Mouse (Mus musculus) heart, embryonic 11.5 days (tissue): ENCODE data around the gene Cyren. TPM values are rescaled to one million over a fixed set of nuclear protein-coding genes. Genes with fewer than 3 reads are reported as not detected.

Experiments used
- ATAC-seq: fragments of 200-750 bp; cut with Nextera tagmentation; replicated peaks from 2 replicates; pipeline ENCODE4 v1.8.0; 2017; ENCODE audit warnings: moderate library complexity; ENCODE audit not compliant: insufficient number of reproducible peaks, low FRiP score, low TSS enrichment
- H3K27ac ChIP-seq: fragments of 300-500 bp; sonication (generic); 2 replicates; pipeline ENCODE4 v1.5.1; 2014; ENCODE audit warnings: mild to moderate bottlenecking, low read depth, low read length
- H3K27me3 ChIP-seq: fragments of 300-500 bp; sonication (generic); 2 replicates; pipeline ENCODE4 v1.6.1; 2014; ENCODE audit warnings: mild to moderate bottlenecking, low read length, mixed read lengths; ENCODE audit not compliant: control insufficient read depth, insufficient read depth
- H3K36me3 ChIP-seq: fragments of 300-500 bp; sonication (generic); 2 replicates; pipeline ENCODE4 v1.6.1; 2014; ENCODE audit warnings: mild to moderate bottlenecking, low read length, moderate library complexity, mixed read lengths; ENCODE audit not compliant: control insufficient read depth, insufficient read depth
- H3K4me1 ChIP-seq: fragments of 300-500 bp; sonication (generic); 2 replicates; pipeline ENCODE4 v1.6.1; 2014; ENCODE audit warnings: low read length; ENCODE audit not compliant: control insufficient read depth, insufficient read depth
- H3K4me2 ChIP-seq: fragments of 300-500 bp; sonication (generic); 2 replicates; pipeline ENCODE4 v1.6.1; 2014; ENCODE audit warnings: mild to moderate bottlenecking, moderate library complexity
- H3K4me3 ChIP-seq: fragments of 300-500 bp; sonication (generic); 2 replicates; pipeline ENCODE4 v1.5.1; 2014; ENCODE audit warnings: low read depth, low read length
- H3K9ac ChIP-seq: fragments of 300-500 bp; sonication (generic); 2 replicates; pipeline ENCODE4 v1.6.1; 2014; ENCODE audit warnings: mild to moderate bottlenecking, low read depth, low read length, moderate library complexity
- H3K9me3 ChIP-seq: fragments of 300-500 bp; sonication (generic); replicated peaks from 2 replicates; pipeline ENCODE4 v1.6.1; 2016; ENCODE audit warnings: low read length; ENCODE audit not compliant: control insufficient read depth
- WGBS: fragments of 180-500 bp; shearing (Covaris S2); extraction: QIAGEN DNeasy Blood & Tissue Kit; methylation state at CpG from one replicate; pipeline ENCODE4 v1.1.7; 2014; ENCODE audit not compliant: insufficient replicate concordance; 5-methylcytosine and 5-hydroxymethylcytosine counted together
- polyA plus RNA-seq: library from polyadenylated mRNA; unstranded; fragments of >200 nt; fragmentation: Nextera tagmentation; extraction: Ambion mirVana; gene quantifications from 2 replicates; pipeline ENCODE4 v1.2.1, GENCODE M21; 2014

Gene Cyren
- polyA plus RNA-seq, 1 experiment from 2014 or later = 11.2 TPM

DNA sequence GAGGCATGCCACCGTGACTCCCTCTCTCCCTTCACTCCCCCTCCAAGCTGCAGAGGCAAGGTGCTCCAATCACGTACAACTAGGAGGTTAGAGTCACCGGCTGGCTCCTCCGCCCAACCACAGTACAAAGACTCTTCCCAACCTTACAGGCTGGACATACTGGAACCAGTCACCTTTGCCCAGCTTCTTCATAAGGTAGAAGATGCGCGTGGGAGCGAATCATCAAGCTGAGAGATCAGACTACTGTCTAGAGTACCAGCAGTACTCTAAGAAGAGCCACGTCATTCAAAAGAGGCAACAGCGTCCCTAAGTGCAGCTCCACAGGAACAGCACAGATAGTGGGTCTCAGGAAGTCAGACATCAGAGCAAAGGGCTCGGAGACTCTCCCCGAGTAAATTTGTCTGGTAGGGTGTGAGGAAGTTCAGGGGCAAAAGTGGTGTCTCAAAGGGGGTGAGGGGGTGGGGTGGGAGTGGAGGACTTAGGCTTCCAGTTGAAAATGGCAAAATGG lies 16.3 kb downstream of the Cyren start:
- Histone ChIP-seq H3K27me3 (no peaks in the 10 kb centered on the region), H3K4me1 (peaks cover 13% of the 10 kb centered on the region), H3K9me3 (no peaks in the 10 kb centered on the region), H3K9ac (no peak overlapping the region), H3K4me3 (no peak overlapping the region), H3K36me3 (no peaks in the 10 kb centered on the region), H3K4me2 (no peak overlapping the region), H3K27ac (no peak overlapping the region)
- ATAC-seq = no peak
- 80% methylated on average over 11 of the region's 11 CpGs for WGBS

GRCm38 (mm10) chr6:34832352-34832751 lies 45.5 kb downstream of the Cyren start:
- WGBS = 91% methylated on average over 5 of the region's 5 CpGs
- ATAC-seq = no peak

GRCm38 (mm10) chr6:34824406-34824805 lies 53.5 kb downstream of the Cyren start:
- no peak overlapping the region for H3K27ac ChIP-seq
- ATAC-seq = no peak
- H3K36me3 ChIP-seq = no peaks in the 10 kb centered on the region
- H3K4me3 ChIP-seq = no peak overlapping the region
- no peaks in the 10 kb centered on the region for H3K4me1 ChIP-seq
- H3K27me3 ChIP-seq = no peaks in the 10 kb centered on the region
- H3K9ac ChIP-seq = no peak overlapping the region
- no peaks in the 10 kb centered on the region for H3K9me3 ChIP-seq
- no peak overlapping the region for H3K4me2 ChIP-seq

More at GRCm38 (mm10) chr6:34832352-34832751, 45.5 kb downstream of the Cyren start:
- Histone ChIP-seq H3K4me2 (no peak overlapping the region), H3K36me3 (no peaks in the 10 kb centered on the region), H3K27ac (no peak overlapping the region), H3K9me3 (no peaks in the 10 kb centered on the region), H3K27me3 (no peaks in the 10 kb centered on the region), H3K9ac (no peak overlapping the region), H3K4me3 (no peak overlapping the region), H3K4me1 (no peaks in the 10 kb centered on the region)

Other genes starting within 250 kb of the Cyren start
- 4.0 and 4.7 TPM in 2 replicates for gene Agbl3, start 97.6 kb downstream of the Cyren start, polyA plus RNA-seq
- gene Tmem140, start 14.9 kb downstream of the Cyren start, polyA plus RNA-seq = 0.39 and 0.62 TPM in 2 replicates
- 12.4 and 13.0 TPM in 2 replicates for gene Wdr91, start 32.8 kb upstream of the Cyren start, polyA plus RNA-seq
- gene Stra8, start 42.1 kb upstream of the Cyren start, polyA plus RNA-seq = not detected in 2 replicates
- gene Slc23a4, start 110.3 kb upstream of the Cyren start, polyA plus RNA-seq = 0.17 and 0.18 TPM in 2 replicates